Mouse (Mus musculus) adrenal gland, postnatal 4 days (tissue): ENCODE results near the gene Tspan3. TPM values are rescaled to one million over a fixed set of nuclear protein-coding genes. Genes with fewer than 3 reads are reported as not detected.
A peak's percentile ranks its signal among the peaks of the same experiment; 100 is the strongest.

Experiments
- DNase-seq, 2 experiments: peaks; one replicate each; pipeline ENCODE4 v3.0.0; 2021 to 2022; ENCODE audit warnings: low spot score in 2 of 2, mixed read lengths in 2 of 2
- long read RNA-seq, 2 experiments: library from polyadenylated mRNA; stranded (forward); transcript quantifications; one replicate each; pipeline ENCODE4 v2.0.0; 2021
- total RNA-seq, 2 experiments: library from RNA; stranded (reverse); gene quantifications; 2 replicates each; pipeline ENCODE4 v1.2.3; 2021

Tspan3 gene
- total RNA-seq: 100 to 1,000 TPM; 164 to 171 TPM
- long read RNA-seq, experiment 1, transcript Tspan3-201 (7 exons, 1,716 nt): major isoform, 300 of 319 reads
- long read RNA-seq, experiment 1, partial matches to known transcripts: 12 of 319 reads
- long read RNA-seq, experiment 1, other reads (novel, unspliced or antisense): 7 of 319 reads
- long read RNA-seq, experiment 2, transcript Tspan3-201 (7 exons, 1,716 nt): major isoform, 500 of 527 reads
- long read RNA-seq, experiment 2, partial matches to known transcripts: 10 of 527 reads
- long read RNA-seq, experiment 2, other reads (novel, unspliced or antisense): 17 of 527 reads

DNA sequence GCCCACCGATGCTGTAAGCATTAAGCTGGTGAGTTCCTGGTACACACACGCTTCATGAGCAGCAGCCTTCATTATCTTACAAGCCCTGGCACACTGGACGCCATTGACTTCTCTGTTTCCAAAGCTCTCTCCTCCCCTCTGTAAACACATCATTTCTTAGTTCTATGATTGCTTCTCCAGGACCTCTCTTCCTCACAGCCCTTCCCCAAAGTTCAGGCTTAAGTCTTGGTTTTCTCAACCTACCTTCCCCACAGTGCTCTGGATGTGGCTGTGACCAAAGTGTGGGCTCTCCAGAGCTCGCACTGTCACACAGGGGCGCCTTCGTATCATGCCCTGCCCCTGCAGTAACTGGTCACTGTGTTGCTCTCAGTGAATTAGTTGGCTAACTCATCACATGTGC lies at the start of gene Tspan3:
Gene Tspan3, minus strand, starts transcription at position 101 of the 400 bp plus-strand sequence.
- DNase-seq: no peak

DNA sequence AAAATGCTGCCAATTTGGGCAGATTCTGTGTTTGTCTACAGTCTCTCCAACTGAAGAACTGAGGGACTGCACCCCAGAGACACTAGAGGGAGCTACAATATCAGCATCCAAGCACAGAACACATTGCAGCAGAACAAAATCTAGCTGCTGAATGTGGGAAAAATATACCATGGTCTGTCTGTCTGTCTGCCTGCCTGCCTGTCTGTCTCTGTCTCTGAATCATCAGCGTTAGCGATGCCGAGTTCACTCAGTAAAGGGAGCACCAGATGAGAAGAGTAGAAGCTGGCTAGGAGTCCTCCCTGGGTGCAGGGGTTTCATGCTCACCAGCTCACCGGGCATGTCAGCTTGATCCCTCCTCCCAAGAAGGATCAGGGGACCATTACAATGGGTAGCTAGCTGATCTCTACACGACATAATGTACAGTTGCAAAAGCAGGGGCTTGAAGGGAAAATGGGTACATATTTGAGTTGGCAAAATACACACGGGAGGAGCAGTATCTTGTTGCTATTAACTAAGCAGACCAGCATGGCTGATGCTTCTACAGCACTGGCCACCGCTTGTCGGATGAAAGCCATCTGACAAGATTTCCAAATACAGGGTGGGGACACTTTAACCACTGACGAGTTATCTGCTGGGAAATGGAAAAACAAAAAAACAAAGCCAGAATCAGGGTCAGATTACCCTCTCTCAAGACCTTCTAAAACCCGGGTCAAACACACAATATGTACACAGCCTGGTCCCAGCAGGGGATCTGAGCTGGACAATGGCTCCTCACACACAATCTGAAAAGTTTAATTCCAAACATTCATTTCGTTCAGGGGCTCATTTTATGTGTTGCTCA lies 48.4 kb upstream of the Tspan3 start:
- no peak for DNase-seq

DNA sequence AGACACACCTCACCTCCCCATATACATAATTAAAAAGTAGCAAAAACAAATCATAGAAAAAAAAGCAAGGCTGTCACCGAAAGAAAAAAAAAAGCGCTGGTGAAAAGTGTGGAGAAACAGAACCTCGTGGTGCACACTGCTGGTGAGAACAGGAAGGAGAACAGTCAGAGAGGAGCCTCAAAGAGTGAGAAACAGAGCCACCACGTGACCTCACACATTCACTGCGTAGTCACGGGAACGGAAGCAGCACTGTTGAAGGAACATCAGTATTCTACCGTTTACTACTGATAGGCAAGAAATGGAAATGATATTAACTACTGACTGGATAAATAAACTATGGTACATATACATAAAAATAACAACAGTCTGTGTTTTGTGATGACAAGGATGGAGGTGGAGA lies 43.5 kb upstream of the Tspan3 start:
- DNase-seq: no peak

DNA sequence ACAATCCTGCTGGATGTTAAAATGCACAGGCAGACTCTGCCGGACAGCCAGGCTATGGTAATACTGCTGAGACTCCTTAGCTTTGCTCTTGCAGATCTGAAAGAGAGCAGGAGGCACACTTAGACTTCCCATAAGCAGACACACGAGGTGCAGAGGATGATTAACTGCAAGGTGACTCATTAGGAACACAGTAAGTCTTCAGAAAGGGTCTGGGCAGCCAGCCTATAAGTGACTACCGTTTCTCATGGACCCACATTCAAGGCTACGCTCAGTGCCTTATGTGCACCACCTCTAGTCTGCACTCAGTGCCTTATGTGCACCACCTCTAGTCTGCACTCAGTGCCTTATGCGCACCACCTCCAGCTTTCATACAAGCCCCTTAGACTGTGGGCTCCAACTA lies 42.2 kb upstream of the Tspan3 start:
- DNase-seq: no peak

DNA sequence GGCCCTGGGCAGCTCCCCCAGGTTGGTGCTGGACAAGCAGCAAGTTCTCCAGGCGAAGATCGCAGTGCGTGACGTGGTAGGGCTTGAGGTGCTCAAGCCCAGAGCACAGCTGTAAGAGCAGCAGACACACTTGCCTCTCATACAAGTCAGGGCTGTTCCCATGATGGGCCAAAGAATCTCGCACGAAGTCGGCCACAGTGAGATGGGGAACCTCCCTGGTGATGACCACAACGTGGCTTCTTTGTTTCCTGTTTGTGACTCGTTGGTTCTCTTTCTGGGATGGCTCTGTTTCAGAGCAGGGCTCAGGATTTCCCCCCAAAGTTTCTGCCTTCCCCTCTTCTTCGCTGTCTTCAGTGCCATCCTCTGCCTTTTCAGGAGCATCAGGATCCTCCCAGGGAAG lies 41.8 kb upstream of the Tspan3 start:
- DNase-seq: no peak

DNA sequence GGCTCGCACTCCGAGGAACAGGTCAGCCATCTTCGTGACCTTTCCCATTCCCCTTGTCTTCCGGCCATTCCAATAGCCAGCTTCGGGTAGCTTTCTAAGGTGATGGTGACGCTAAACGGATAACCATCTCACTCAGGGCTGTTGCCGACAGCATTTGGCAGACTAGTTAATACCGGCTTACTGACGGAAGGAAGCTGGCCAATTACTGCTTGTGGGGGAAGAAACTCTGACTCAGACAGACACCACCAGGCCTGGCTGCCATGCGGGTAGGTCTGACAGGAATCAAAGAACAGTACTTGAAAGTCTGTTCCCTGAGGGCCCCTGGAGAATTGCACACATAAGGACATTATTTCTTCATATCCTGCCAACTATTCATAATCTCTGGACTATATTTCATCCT lies 40.1 kb upstream of the Tspan3 start:
- DNase-seq: no peak

DNA sequence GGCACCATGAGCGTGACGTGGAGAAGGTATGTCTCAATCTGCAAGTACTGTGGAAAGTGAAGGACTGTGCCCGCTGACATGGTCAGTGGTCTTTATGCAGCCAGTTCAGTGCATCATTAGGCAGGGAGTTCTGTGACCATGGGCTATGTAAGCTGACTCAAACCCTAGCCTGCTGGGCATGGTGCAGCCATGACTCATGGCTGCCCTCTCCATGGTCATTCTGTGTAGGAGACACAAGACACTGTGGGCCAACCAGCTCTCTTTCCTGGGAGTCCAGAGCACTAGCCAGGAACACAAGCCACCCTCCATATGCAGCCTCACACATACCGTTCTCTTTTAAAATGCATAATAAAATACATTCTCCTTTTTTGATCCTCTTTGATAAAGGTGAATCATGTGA lies 39.0 kb upstream of the Tspan3 start:
- DNase-seq: no peak

DNA sequence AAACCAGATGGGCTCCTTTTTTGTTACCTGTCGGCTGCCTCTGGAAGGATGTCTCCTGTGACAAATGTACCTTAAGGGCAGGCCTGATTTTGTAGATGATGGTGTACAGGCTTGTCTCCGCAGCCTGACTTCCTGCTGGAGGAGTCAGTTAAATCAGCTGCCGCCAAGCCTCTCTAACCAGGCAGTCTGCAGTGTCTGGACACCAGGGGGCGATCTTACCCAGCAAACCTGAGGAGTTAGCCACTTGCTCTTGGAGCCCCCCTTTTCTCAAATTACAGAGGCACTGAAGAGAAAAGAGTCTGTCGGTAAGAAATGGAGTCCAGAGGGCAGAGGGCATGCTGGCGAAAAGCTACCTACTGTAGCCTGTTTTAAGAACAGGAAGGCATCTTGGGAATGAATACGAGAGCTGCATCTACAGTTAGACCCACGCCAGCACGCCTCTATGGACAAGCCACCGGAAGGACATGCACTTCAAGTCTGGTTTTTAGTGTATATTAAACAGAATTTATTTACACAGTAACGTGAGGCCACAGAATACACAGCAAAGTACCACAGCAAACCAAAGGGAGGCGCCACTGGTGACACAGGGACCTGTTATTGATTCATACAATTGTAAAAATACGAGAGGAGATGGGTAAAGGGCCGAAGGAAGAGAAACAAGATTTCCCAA lies 35.5 kb upstream of the Tspan3 start:
- DNase-seq: peak; percentile 61 to 76

DNA sequence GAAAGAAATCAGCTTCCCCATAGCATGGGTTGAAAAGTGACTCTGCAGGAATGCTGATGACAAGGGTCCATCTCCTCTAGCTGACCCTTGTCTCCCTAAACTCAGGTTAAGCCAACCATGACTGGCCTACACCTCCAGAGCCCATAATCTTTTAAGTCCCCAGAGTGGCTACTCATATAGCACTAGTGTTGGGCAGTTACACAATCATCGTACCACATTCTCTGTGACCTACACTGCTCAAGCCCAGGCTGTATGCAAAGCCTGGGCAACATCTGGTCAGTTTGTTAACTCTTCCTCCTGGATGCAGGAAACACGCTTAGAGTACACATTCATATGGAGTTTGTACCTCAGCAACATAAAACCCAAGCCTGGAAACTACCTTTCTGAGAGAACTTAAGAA lies 34.9 kb upstream of the Tspan3 start:
- DNase-seq: no peak

DNA sequence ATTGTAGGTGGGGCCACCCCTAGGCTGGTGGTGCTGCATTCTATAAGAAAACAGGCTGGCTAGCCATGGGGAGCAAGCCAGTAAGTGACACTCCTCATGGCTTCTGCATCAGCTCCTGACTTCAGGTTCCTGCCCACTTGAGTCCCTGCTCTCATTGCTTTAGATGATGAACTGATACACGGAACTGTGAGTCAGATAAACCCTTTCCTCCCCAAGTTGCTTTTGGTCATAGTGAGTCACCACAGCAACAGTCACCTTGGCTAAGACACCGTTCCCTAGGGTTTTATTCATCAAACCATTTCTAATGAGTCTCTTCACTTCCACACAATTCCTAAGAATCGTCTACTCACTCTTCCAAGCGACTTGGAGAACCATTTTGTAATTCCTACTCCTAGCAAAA lies 31.6 kb upstream of the Tspan3 start:
- DNase-seq: no peak

DNA sequence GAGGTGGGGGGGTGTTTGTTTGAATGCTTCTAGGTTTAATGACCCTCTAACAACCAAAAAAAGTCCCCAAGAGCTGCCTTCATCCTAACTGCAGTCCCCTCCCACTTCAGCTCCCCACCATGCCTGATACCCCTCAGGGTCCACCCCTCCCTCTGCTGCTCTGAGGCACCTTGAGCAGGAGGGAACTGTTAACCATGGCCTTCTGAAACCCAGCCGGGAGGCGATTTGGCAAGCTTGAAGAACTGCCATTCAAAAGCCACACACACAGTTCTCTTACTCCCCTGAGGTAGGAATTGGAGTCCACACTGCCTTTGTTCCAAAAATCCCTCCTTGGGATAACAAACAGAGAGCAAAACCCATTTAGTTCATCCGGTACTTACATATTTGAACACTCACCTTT lies 29.9 kb upstream of the Tspan3 start:
- no peak for DNase-seq

DNA sequence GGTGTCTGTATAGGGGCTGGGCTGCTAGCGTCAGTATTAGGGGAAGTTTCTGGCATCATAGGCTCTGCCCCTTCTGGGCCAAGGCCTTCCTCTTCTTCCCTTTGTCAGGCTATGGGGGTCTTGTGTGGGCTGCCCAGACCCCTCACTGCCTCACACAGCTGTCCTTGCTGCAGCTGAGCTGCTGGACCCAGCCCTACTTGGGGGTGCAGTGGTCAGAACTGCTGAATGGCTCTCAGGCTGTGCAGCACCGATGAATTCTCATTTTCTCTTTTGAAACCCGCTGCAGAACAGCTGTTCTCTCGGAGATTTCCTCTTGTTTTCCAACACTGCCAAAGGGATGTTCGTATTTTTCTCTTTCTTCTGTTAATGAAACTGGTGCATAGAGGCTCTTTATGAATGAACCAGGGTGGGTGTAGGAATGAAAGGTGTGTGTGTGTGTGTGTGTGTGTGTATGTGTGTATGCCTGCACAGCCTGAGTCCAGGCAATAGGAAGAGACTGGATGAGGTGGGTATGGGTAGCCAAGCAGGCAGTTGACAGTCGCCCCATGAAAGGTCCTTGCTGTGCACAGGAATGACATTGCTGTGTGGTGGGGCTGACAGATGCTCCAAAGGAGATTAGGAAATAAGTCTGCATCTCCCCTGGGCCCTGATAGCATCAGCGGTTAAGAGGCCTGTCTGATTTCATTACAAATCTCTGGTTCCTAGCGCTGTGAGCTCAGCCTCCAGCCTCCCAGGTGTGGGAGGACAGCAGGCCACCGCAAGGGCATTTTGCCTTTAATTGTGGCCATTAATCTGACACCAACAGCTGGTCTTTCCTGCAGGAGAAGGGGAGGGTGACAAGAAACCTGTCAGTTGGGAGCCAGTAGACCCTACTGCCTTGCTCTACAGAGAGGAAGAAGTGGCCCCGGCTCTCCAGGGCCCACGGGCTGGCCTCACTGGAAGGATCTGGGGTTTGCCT lies 26.5 kb upstream of the Tspan3 start:
- DNase-seq: no peak

DNA sequence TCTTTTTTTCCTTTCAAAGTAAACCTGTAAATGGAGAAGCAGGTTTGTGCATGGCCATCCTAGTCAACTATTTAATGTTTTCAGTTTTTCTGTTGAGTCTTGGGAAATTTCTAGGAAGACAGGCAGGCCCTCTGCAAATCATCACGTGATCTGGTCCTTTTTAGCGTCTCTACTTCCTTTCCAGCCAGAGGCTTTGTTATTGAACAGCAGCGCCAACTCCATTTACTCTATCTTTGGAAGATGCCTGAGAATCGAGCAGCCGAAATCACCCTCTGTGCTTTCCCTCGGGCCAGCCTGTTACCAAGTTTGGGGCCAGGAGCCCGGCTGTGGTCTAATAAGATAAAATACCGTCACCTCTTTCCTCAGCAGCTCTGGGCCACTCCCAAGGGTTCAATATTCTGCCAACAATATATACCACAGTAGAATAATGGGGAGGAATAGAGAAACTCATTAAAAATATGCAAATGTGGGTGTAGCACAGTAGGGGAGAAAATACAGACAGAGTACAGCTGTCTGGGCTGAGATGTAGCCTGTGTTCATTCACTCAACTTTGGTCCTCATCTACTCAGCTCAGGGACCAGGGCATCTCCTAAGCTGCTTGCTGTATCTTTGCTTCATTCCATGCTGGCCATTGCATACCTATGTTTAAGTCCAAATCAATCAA lies 15.0 kb upstream of the Tspan3 start:
- DNase-seq: no peak

DNA sequence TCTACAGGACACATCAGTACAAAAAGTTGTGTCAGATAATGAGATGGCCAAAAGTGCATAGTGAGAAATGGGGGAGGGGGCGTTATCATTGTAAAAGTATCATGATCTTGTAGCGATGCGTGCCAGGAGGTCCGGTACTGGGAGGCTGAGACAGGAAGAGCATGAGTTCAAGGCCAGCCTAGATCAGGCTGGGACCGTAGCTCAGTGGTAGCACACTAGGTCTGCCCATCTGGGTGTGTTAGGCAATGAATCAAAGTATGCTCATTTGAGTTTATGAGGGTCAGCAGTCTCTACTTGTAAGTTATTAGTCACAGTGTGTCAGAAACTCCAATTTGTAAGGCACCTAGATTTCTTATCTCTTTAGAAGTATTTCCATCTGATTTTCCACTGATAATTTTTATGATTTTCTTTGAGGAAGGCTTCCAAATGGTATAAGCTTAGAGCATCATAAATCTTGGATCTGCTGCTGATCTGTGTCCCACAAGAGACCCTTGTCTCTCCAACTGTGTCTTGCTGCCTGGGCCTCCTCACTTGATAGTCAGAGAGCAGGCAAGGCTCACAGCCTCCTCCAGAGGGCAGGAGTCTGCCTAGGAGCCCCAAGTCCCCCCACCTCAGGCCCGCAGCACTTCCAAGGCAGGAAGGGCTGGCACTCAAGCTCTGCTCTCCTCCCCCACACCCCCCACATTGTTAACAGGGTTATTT lies 14.3 kb upstream of the Tspan3 start:
- DNase-seq: no peak

DNA sequence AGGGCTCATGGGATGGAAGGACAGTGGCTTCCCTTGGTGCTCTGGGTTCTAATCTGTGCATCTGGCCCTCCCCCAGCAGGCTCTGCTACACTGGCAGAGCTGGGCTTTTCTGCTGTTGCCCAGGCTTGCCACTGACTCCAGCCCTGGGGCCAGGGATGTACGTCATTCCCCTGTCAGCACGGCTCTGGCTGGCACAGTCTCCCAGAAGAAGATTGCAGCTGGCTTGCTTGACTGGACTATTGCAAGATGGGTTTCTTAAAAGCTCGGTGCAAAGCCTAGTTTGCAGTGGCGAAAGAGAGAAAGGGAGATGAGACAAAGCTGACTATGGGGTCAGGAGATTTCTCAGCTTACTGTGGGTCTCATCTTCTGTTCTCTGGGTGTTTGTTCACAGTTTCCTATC lies 12.1 kb upstream of the Tspan3 start:
- no peak for DNase-seq

DNA sequence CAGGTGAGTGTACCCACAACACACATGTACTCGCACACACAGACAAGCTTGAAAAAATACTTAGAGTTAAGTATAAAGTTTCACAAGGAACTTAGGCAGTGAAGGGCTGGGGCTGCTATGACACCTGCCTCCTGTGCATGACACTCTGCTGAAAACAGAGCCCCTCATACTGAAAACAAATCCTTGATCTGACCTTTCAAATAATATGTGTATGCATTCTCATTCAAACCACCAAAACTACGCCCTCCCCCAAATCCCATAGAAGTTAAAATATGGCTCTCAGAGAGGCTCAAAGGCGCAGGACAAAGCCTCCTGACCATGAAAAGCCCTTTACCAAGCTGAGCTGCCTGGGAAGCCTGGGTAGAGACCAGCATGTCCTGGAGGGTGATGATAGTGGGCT lies 10.0 kb upstream of the Tspan3 start:
- no peak for DNase-seq

DNA sequence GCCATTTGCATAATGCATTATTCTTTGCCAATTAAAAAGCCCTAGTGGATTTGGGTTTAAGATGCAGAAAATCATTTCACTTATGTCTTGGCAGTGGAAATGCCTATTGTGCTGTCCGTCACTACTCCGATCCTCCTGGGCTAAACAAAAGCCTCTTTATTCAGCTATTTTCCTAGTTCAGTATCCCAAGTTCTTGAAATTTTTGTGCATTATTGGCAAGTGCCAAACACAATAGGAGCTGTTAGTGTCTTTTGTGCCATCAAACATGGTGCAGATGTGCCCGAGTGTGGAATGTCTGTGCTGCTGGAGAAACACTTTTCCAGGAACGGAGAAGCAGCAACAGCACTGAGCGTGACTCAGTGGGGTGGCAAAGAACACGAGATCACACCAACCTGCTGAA lies 2.4 kb upstream of the Tspan3 start:
- no peak for DNase-seq

DNA sequence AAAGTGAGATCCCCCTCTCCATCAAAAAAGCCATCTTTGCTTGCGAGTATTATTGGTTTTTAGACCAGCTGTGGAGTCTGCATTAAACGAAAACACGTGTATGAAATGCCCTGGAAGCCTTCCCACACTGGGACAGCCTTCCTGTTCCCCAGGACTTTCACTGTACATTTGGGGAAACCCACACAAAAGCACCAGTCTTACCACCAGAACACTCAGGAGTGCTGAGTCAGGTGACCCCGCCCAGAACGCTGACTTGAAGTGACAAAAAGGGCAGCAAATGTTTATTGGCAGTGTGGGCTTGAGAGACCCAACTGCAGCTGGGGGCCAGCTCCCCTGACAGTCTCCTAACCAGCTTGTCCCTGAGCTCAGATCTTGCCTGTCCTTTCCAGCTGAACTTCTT lies 884 bp upstream of the Tspan3 start:
- no peak for DNase-seq

DNA sequence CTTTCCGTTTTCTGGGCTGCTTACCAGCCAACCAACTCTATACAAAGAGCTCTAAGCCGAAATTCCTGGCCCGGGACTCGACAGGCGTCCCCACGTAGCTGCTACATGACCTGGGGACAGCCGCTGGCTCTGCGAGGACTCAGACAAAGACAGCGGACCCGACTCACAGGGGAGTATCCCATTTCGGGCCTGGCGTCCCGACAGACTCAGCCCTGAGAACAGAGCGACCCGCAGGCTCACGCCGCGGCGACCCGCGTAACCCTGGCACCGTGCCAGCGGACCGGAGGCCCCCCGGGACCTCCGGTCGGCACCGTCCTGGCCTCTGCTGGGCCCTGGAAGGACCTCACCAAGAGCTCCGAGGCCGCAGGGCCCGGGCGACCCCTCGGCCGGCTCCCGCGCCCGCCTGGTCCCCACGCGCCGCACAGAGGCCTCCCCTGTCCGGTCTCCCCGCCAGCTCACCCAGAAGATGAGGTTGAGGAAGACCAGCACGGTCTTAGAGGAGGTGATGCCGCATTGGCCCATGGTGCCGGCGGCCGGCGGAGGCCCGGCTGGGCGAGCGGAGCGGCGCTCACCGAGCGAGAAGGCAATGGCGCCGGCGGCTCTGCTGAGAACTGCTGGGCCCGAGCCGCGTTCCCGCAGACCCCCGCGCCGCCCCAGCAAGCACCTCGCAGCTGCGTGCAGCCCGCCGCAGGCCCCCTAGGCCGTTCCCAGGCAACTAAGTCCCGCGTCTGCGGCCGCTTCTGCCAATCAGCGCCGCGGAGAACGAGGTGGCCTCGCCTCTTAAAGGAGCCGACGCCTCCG lies 4.7 kb downstream of the Tspan3 start:
- DNase-seq: peak; percentile 72 to 78
